Mouse (Mus musculus): Measurements from ENCODE around the gene Olfr907. TPM values are rescaled to one million over a fixed set of nuclear protein-coding genes. Genes with fewer than 3 reads are reported as not detected.

Olfr907 gene
- not detected in 2 replicates for polyA plus RNA-seq (2015; fragmentation: Nextera tagmentation; extraction: Ambion mirVana)

DNA sequence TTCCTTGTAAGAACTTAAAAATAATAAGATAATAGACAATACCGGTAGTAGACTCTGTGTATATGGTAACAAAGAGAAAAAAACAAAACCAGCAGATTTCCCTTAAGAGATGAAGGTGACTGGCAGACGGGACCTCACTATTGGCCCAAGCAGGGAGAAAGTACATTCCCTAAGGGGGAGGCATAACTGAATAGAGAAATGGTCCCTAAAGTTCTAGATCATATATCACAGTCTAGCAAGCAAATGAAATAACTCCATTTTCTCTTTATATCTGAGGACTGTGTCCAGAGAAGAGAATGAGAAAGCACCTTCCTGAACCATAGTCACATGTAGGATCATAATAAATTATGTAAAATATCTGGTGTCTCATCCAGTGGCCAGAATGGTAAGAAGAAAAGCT, at the start of gene Olfr907:
Olfr907 (plus strand) TSS at position 301 of the 400 bp plus-strand sequence.
- Histone ChIP-seq H3K4me1 (no peaks in the 10 kb centered on the region), H3K27ac (replicated peaks) (no peak within 1 kb of the TSS), H3K27me3 (no peaks in the 10 kb centered on the region), H3K36me3 (no peaks in the 10 kb centered on the region), H3K4me2 (replicated peaks) (no peak within 1 kb of the TSS), H3K9me3 (no peaks in the 10 kb centered on the region), H3K4me3 (no peak within 1 kb of the TSS), H3K9ac (replicated peaks) (no peak within 1 kb of the TSS)
- 88% methylated on average over 2 of the region's 2 CpGs for WGBS
- ATAC-seq (replicated peaks), result no peak

DNA sequence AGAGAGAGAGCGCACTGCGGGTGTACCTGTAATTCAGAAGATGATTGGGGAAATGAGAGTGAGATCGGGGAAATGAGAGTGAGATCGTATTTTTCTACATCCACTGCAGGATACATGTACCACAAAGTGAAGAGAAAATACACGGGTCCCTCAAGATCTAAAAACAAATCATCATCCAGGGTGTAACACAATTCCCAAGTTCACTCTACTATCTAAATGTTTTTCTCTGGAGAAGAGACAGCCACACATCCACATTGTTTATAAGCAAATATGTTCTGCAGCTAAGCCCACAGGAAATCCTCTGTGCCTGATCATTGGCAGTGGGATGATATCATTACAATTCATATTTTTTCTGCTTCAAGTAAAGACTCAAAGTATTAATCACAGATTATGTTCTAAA, 48.2 kb upstream of the Olfr907 start, which contains the start of gene Olfr902:
Olfr902 (plus strand) TSS at position 301 of the 400 bp plus-strand sequence.
- Histone ChIP-seq H3K4me1 (no peaks in the 10 kb centered on the region), H3K4me2 (replicated peaks) (no peak within 1 kb of the TSS), H3K4me3 (no peak within 1 kb of the TSS), H3K9me3 (no peaks in the 10 kb centered on the region), H3K36me3 (no peaks in the 10 kb centered on the region), H3K27ac (replicated peaks) (no peak within 1 kb of the TSS), H3K27me3 (no peaks in the 10 kb centered on the region), H3K9ac (replicated peaks) (no peak within 1 kb of the TSS)
- ATAC-seq (replicated peaks), result no peak
- WGBS, result 90% methylated on average over 5 of the region's 5 CpGs

DNA sequence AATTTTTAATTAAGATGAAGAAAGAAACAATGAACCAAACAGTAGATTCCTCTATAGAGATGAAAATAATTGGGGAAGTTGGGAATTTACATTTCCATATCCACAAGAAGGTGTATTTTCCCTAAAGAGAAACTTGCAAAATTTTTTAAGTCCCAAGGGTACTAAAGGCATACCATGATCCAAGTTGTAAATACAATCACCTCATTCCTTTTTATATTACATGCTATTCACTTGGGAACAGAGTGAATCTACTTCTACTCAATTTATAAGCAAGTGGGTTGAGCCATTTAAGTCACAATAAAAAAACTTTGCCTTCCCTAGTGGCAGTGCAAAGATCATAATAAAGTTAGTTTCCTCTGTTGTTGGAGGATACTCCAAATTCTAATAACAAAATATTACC, 32.8 kb upstream of the Olfr907 start, which contains the start of gene Olfr904:
Olfr904 (plus strand) TSS at position 301 of the 400 bp plus-strand sequence.
- Histone ChIP-seq H3K4me2 (replicated peaks) (no peak within 1 kb of the TSS), H3K4me3 (no peak within 1 kb of the TSS), H3K36me3 (no peaks in the 10 kb centered on the region), H3K27me3 (no peaks in the 10 kb centered on the region), H3K27ac (replicated peaks) (no peak within 1 kb of the TSS), H3K9me3 (no peaks in the 10 kb centered on the region), H3K9ac (replicated peaks) (no peak within 1 kb of the TSS), H3K4me1 (no peaks in the 10 kb centered on the region)
- ATAC-seq (replicated peaks), result no peak

DNA sequence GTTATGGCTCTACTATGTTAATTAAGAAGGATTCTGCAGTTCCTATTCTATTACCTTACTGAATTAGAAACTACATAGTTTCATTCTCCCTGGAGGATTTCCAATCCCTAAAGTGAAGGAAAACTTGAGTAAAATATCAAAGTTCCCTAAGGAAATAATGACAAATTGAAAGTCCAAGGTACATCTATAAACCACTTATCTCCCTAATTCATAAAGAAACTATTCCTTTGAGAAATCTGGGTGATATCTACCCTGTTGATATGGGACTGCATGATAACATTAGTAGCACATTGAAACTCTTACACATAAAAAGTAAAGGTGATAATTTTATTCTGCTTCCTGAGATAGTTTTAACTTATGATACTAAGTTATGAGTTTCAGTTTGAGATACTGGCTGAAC, 24.8 kb upstream of the Olfr907 start, which contains the start of gene Olfr905:
Olfr905 (plus strand) TSS at position 301 of the 400 bp plus-strand sequence.
- ATAC-seq (replicated peaks), result no peak
- Histone ChIP-seq H3K9me3 (no peaks in the 10 kb centered on the region), H3K9ac (replicated peaks) (no peak within 1 kb of the TSS), H3K4me2 (replicated peaks) (no peak within 1 kb of the TSS), H3K27ac (replicated peaks) (no peak within 1 kb of the TSS), H3K27me3 (no peaks in the 10 kb centered on the region), H3K4me1 (no peaks in the 10 kb centered on the region), H3K36me3 (no peaks in the 10 kb centered on the region), H3K4me3 (no peak within 1 kb of the TSS)

DNA sequence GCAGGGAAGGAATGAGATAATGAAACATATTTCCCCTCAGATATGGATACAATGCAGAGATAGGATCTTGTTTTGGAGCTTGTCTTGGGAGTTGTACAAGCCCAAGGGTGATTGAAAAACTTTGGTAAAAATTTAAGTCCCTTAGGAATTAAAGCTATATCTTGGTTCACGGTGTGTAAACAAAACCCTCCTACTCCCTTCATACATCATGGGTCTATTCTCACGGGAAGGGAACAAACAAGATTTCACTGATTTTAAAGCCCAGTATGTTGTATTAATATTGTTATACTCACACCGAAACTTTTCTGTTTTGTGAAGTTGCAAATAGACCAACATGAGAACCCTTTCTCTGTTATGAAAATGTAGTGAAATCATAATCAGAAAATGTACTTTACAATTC, 8.8 kb upstream of the Olfr907 start, which contains the start of gene Olfr906:
Olfr906 (plus strand) TSS at position 301 of the 400 bp plus-strand sequence.
- no peak within 1 kb of the TSS for H3K4me2 ChIP-seq (replicated peaks)
- no peak for ATAC-seq (replicated peaks)
- H3K36me3 ChIP-seq, result no peaks in the 10 kb centered on the region
- H3K27me3 ChIP-seq, result no peaks in the 10 kb centered on the region
- WGBS, result 89% methylated on average over 3 of the region's 3 CpGs
- H3K27ac ChIP-seq (replicated peaks), result no peak within 1 kb of the TSS
- no peaks in the 10 kb centered on the region for H3K9me3 ChIP-seq
- H3K4me1 ChIP-seq, result no peaks in the 10 kb centered on the region
- H3K4me3 ChIP-seq, result no peak within 1 kb of the TSS
- H3K9ac ChIP-seq (replicated peaks), result no peak within 1 kb of the TSS

DNA sequence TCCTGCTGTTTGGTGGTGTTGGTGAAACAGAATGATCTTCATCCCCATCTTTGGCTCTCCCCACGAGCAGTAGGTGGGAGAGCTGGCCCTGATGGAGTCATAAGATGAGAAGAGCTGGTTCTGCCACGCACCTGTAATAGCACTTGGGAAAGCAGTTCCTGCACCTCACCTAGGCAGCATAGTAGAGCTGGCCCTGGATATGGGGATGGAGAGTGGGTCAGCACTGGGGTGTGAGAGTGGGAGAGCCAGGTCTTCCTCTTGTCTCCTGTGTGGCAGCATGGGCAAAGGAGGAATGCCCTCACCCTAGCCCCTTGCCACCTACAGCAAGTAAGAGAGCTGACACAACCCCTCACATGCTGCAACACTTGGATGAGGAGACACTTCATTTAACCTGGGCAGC, 16.8 kb downstream of the Olfr907 start:
- 77% methylated on average over 2 of the region's 2 CpGs for WGBS
- H3K27me3 ChIP-seq, result no peaks in the 10 kb centered on the region
- H3K9me3 ChIP-seq, result no peaks in the 10 kb centered on the region
- H3K4me1 ChIP-seq, result no peaks in the 10 kb centered on the region
- no peaks in the 10 kb centered on the region for H3K36me3 ChIP-seq
- H3K9ac ChIP-seq (replicated peaks), result no peak overlapping the region
- no peak overlapping the region for H3K4me3 ChIP-seq
- H3K4me2 ChIP-seq (replicated peaks), result no peak overlapping the region
- no peak overlapping the region for H3K27ac ChIP-seq (replicated peaks)
- ATAC-seq (replicated peaks), result no peak

DNA sequence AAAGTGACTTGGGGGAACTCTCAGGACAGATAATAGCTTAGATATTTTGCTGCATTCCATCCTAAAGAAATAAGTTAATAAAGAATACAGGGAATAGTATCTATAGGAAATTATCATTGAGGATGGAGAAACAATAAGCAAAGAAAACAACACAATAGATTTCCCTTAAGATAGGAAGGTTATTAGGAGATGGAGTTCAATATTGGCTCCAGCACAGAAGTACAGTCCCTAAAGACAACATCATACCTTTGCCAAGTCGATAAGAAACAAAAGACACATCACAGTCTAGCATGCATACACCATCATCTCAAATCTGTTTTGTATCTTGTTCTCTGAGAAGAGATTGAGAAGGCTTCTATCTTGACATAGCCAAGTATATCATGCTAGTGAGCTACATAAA, 25.7 kb downstream of the Olfr907 start, which contains the start of gene Olfr911-ps1:
Olfr911-ps1 (plus strand) TSS at position 301 of the 400 bp plus-strand sequence.
- Histone ChIP-seq H3K36me3 (no peaks in the 10 kb centered on the region), H3K4me1 (no peaks in the 10 kb centered on the region), H3K4me3 (no peak within 1 kb of the TSS), H3K9ac (replicated peaks) (no peak within 1 kb of the TSS), H3K9me3 (no peaks in the 10 kb centered on the region), H3K27me3 (no peaks in the 10 kb centered on the region), H3K27ac (replicated peaks) (no peak within 1 kb of the TSS), H3K4me2 (replicated peaks) (no peak within 1 kb of the TSS)
- WGBS, result 83% methylated on average over 1 of the region's 1 CpGs
- no peak for ATAC-seq (replicated peaks)

DNA sequence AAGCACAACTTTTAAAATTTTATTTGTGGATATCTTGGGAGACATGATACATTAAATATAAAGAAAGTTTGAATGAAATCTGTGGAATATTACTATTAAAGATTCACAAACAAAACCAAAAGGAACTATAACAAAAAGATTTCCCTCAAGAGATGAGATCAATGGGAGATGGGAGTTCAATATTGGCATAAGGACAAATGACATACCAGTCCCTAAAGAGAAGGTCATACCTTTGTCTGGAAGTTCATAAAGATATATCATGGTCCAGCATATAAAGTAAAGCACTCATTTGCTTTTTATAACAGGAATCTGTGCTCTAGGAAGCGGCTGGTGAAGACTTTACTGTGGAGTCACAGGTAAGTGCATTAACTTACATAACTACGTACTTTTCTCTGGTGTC, 41.9 kb downstream of the Olfr907 start, which contains the start of gene Olfr910:
Olfr910 (plus strand) TSS at position 301 of the 400 bp plus-strand sequence.
- Histone ChIP-seq H3K27me3 (no peaks in the 10 kb centered on the region), H3K4me2 (replicated peaks) (no peak within 1 kb of the TSS), H3K9me3 (no peaks in the 10 kb centered on the region; the same call in 1 of the 2 replicates), H3K4me3 (no peak within 1 kb of the TSS), H3K4me1 (no peaks in the 10 kb centered on the region), H3K36me3 (no peaks in the 10 kb centered on the region), H3K9ac (replicated peaks) (no peak within 1 kb of the TSS), H3K27ac (replicated peaks) (no peak within 1 kb of the TSS)
- WGBS, result 95% methylated on average over 2 of the region's 2 CpGs
- no peak for ATAC-seq (replicated peaks)

Other genes starting within 250 kb of the Olfr907 start
- gene Olfr143, start 243.0 kb upstream of the Olfr907 start, polyA plus RNA-seq (2015; fragmentation: Nextera tagmentation; extraction: Ambion mirVana), result not detected in 2 replicates
- gene Olfr895, start 227.9 kb upstream of the Olfr907 start, polyA plus RNA-seq (2015; fragmentation: Nextera tagmentation; extraction: Ambion mirVana), result not detected in 2 replicates
- not detected in 2 replicates for gene Olfr896-ps1, start 204.7 kb upstream of the Olfr907 start, polyA plus RNA-seq (2015; fragmentation: Nextera tagmentation; extraction: Ambion mirVana)
- not detected in 2 replicates for gene Olfr25, start 166.7 kb upstream of the Olfr907 start, polyA plus RNA-seq (2015; fragmentation: Nextera tagmentation; extraction: Ambion mirVana)
- gene Olfr898, start 147.4 kb upstream of the Olfr907 start, polyA plus RNA-seq (2015; fragmentation: Nextera tagmentation; extraction: Ambion mirVana), result not detected in 2 replicates
- not detected in 2 replicates for gene Olfr250, start 128.9 kb upstream of the Olfr907 start, polyA plus RNA-seq (2015; fragmentation: Nextera tagmentation; extraction: Ambion mirVana)
- gene Olfr251, start 118.7 kb upstream of the Olfr907 start, polyA plus RNA-seq (2015; fragmentation: Nextera tagmentation; extraction: Ambion mirVana), result not detected in 2 replicates
- not detected in 2 replicates for gene Olfr147, start 94.1 kb upstream of the Olfr907 start, polyA plus RNA-seq (2015; fragmentation: Nextera tagmentation; extraction: Ambion mirVana)
- not detected in 2 replicates for gene Olfr901, start 66.3 kb upstream of the Olfr907 start, polyA plus RNA-seq (2015; fragmentation: Nextera tagmentation; extraction: Ambion mirVana)
- gene Olfr902, start 48.1 kb upstream of the Olfr907 start, polyA plus RNA-seq (2015; fragmentation: Nextera tagmentation; extraction: Ambion mirVana), result not detected in 2 replicates
- not detected in 2 replicates for gene Olfr904, start 32.7 kb upstream of the Olfr907 start, polyA plus RNA-seq (2015; fragmentation: Nextera tagmentation; extraction: Ambion mirVana)
- not detected in 2 replicates for gene Olfr905, start 24.7 kb upstream of the Olfr907 start, polyA plus RNA-seq (2015; fragmentation: Nextera tagmentation; extraction: Ambion mirVana)
- gene Olfr906, start 8.7 kb upstream of the Olfr907 start, polyA plus RNA-seq (2015; fragmentation: Nextera tagmentation; extraction: Ambion mirVana), result not detected in 2 replicates
- gene Olfr911-ps1, start 25.8 kb downstream of the Olfr907 start, polyA plus RNA-seq (2015; fragmentation: Nextera tagmentation; extraction: Ambion mirVana), result not detected in 2 replicates
- gene Olfr910, start 42.0 kb downstream of the Olfr907 start, polyA plus RNA-seq (2015; fragmentation: Nextera tagmentation; extraction: Ambion mirVana), result not detected in 2 replicates
- not detected in 2 replicates for gene Olfr912, start 84.4 kb downstream of the Olfr907 start, polyA plus RNA-seq (2015; fragmentation: Nextera tagmentation; extraction: Ambion mirVana)
- not detected in 2 replicates for gene Olfr913, start 97.0 kb downstream of the Olfr907 start, polyA plus RNA-seq (2015; fragmentation: Nextera tagmentation; extraction: Ambion mirVana)
- gene Olfr914, start 109.3 kb downstream of the Olfr907 start, polyA plus RNA-seq (2015; fragmentation: Nextera tagmentation; extraction: Ambion mirVana), result not detected in 2 replicates
- gene Olfr916, start 164.1 kb downstream of the Olfr907 start, polyA plus RNA-seq (2015; fragmentation: Nextera tagmentation; extraction: Ambion mirVana), result not detected in 2 replicates
- gene Olfr917, start 170.0 kb downstream of the Olfr907 start, polyA plus RNA-seq (2015; fragmentation: Nextera tagmentation; extraction: Ambion mirVana), result not detected in 2 replicates
- not detected in 2 replicates for gene Olfr918, start 178.8 kb downstream of the Olfr907 start, polyA plus RNA-seq (2015; fragmentation: Nextera tagmentation; extraction: Ambion mirVana)
- gene Olfr919, start 207.9 kb downstream of the Olfr907 start, polyA plus RNA-seq (2015; fragmentation: Nextera tagmentation; extraction: Ambion mirVana), result not detected in 2 replicates
- 5.5 and 5.7 TPM in 2 replicates for gene Vwa5a, start 222.5 kb downstream of the Olfr907 start, polyA plus RNA-seq (2015; fragmentation: Nextera tagmentation; extraction: Ambion mirVana)

Measured in forebrain, embryonic 15.5 days (tissue).